Mouse (Mus musculus): ENCODE results near the gene Gm38655. TPM values are rescaled to one million over a fixed set of nuclear protein-coding genes. Genes with fewer than 3 reads are reported as not detected.

Gene Gm38655
- polyA plus RNA-seq, 1 experiment, result not detected

- WGBS, result 82% methylated on average over 3 of the region's 3 CpGs
Measured at GRCm38 (mm10) chr17:25215431-25215830, 40.2 kb upstream of the Gm38655 start.

GRCm38 (mm10) chr17:25211705-25212104, 36.4 kb upstream of the Gm38655 start:
- WGBS, result 73% methylated on average over 4 of the region's 4 CpGs
- TF ChIP-seq POLR2A (IDR thresholded peaks at IDR 0.05; ENCODE audit: borderline replicate concordance, control insufficient read depth, low read depth, low read length) (no peak), CTCF (IDR thresholded peaks at IDR 0.05; ENCODE audit: control insufficient read depth, insufficient read depth, low read length) (no peak)

More at GRCm38 (mm10) chr17:25215431-25215830, 40.2 kb upstream of the Gm38655 start:
- no peaks in the 10 kb centered on the region for H3K4me1 ChIP-seq (ENCODE audit: control insufficient read depth, insufficient read depth, low read length)
- no peak overlapping the region for H3K27ac ChIP-seq (ENCODE audit: control insufficient read depth, insufficient read depth, low read depth, low read length, poor library complexity)
- H3K4me3 ChIP-seq (replicated peaks; ENCODE audit: control insufficient read depth, low read depth, low read length), result no peak overlapping the region
- TF ChIP-seq CTCF (IDR thresholded peaks at IDR 0.05; ENCODE audit: control insufficient read depth, insufficient read depth, low read length), result no peak
- TF ChIP-seq POLR2A (IDR thresholded peaks at IDR 0.05; ENCODE audit: borderline replicate concordance, control insufficient read depth, low read depth, low read length), result no peak

GRCm38 (mm10) chr17:25210680-25211466, 35.6 kb upstream of the Gm38655 start:
- Histone ChIP-seq H3K4me3 (replicated peaks; ENCODE audit: control insufficient read depth, low read depth, low read length) (no peak overlapping the region), H3K4me1 (ENCODE audit: control insufficient read depth, insufficient read depth, low read length) (no peaks in the 10 kb centered on the region), H3K27ac (ENCODE audit: control insufficient read depth, insufficient read depth, low read depth, low read length, poor library complexity) (no peak overlapping the region)
- TF ChIP-seq CTCF (IDR thresholded peaks at IDR 0.05; ENCODE audit: control insufficient read depth, insufficient read depth, low read length) (no peak), POLR2A (IDR thresholded peaks at IDR 0.05; ENCODE audit: borderline replicate concordance, control insufficient read depth, low read depth, low read length) (no peak)
- WGBS, result 46% methylated on average over 15 of the region's 15 CpGs

More at GRCm38 (mm10) chr17:25211705-25212104, 36.4 kb upstream of the Gm38655 start:
- H3K4me1 ChIP-seq (ENCODE audit: control insufficient read depth, insufficient read depth, low read length), result no peaks in the 10 kb centered on the region
- no peak overlapping the region for H3K27ac ChIP-seq (ENCODE audit: control insufficient read depth, insufficient read depth, low read depth, low read length, poor library complexity)
- H3K4me3 ChIP-seq (replicated peaks; ENCODE audit: control insufficient read depth, low read depth, low read length), result no peak overlapping the region

- no peak overlapping the region for H3K27ac ChIP-seq (ENCODE audit: control insufficient read depth, insufficient read depth, low read depth, low read length, poor library complexity)
- H3K4me1 ChIP-seq (ENCODE audit: control insufficient read depth, insufficient read depth, low read length), result no peaks in the 10 kb centered on the region
- no peak overlapping the region for H3K4me3 ChIP-seq (replicated peaks; ENCODE audit: control insufficient read depth, low read depth, low read length)
- WGBS, result 83% methylated on average over 4 of the region's 4 CpGs
- TF ChIP-seq CTCF (IDR thresholded peaks at IDR 0.05; ENCODE audit: control insufficient read depth, insufficient read depth, low read length), result no peak
- TF ChIP-seq POLR2A (IDR thresholded peaks at IDR 0.05; ENCODE audit: borderline replicate concordance, control insufficient read depth, low read depth, low read length), result no peak
Measured at GRCm38 (mm10) chr17:25210006-25210405, 34.7 kb upstream of the Gm38655 start.

GRCm38 (mm10) chr17:25202401-25202800, 27.1 kb upstream of the Gm38655 start:
- Histone ChIP-seq H3K4me1 (ENCODE audit: control insufficient read depth, insufficient read depth, low read length) (no peaks in the 10 kb centered on the region), H3K27ac (ENCODE audit: control insufficient read depth, insufficient read depth, low read depth, low read length, poor library complexity) (no peak overlapping the region), H3K4me3 (replicated peaks; ENCODE audit: control insufficient read depth, low read depth, low read length) (no peak overlapping the region)
- TF ChIP-seq POLR2A (IDR thresholded peaks at IDR 0.05; ENCODE audit: borderline replicate concordance, control insufficient read depth, low read depth, low read length), result no peak
- no peak for TF ChIP-seq CTCF (IDR thresholded peaks at IDR 0.05; ENCODE audit: control insufficient read depth, insufficient read depth, low read length)
- WGBS, result 82% methylated on average over 4 of the region's 4 CpGs

- Histone ChIP-seq H3K27ac (ENCODE audit: control insufficient read depth, insufficient read depth, low read depth, low read length, poor library complexity) (no peak overlapping the region), H3K4me1 (ENCODE audit: control insufficient read depth, insufficient read depth, low read length) (peaks cover 3% of the 10 kb centered on the region), H3K4me3 (replicated peaks; ENCODE audit: control insufficient read depth, low read depth, low read length) (peak overlapping the region; percentile 80)
- TF ChIP-seq POLR2A (IDR thresholded peaks at IDR 0.05; ENCODE audit: borderline replicate concordance, control insufficient read depth, low read depth, low read length) (no peak), CTCF (IDR thresholded peaks at IDR 0.05; ENCODE audit: control insufficient read depth, insufficient read depth, low read length) (no peak)
- WGBS, result 6% methylated on average over 13 of the region's 16 CpGs
Measured at GRCm38 (mm10) chr17:25189091-25189490, 13.8 kb upstream of the Gm38655 start.

GRCm38 (mm10) chr17:25188150-25189031, 13.1 kb upstream of the Gm38655 start, which contains the start of gene Unkl:
TSS of gene Unkl (plus strand) at chr17:25188397.
- peak within 1 kb of the TSS; percentile 80 for H3K4me3 ChIP-seq (replicated peaks; ENCODE audit: control insufficient read depth, low read depth, low read length)
- peaks cover 3% of the 10 kb centered on the region for H3K4me1 ChIP-seq (ENCODE audit: control insufficient read depth, insufficient read depth, low read length)
- under 1% methylated on average over 104 of the region's 104 CpGs for WGBS
- TF ChIP-seq CTCF (IDR thresholded peaks at IDR 0.05; ENCODE audit: control insufficient read depth, insufficient read depth, low read length) (no peak), POLR2A (IDR thresholded peaks at IDR 0.05; ENCODE audit: borderline replicate concordance, control insufficient read depth, low read depth, low read length) (peak; percentile 20; the same call in 1 of the 2 replicates)
- H3K27ac ChIP-seq (ENCODE audit: control insufficient read depth, insufficient read depth, low read depth, low read length, poor library complexity), result peak within 1 kb of the TSS; percentile 73; the same call in 1 of the 2 replicates

GRCm38 (mm10) chr17:25187784-25188149, 12.5 kb upstream of the Gm38655 start:
- Histone ChIP-seq H3K4me1 (ENCODE audit: control insufficient read depth, insufficient read depth, low read length) (peaks cover 3% of the 10 kb centered on the region), H3K27ac (ENCODE audit: control insufficient read depth, insufficient read depth, low read depth, low read length, poor library complexity) (no peak overlapping the region), H3K4me3 (replicated peaks; ENCODE audit: control insufficient read depth, low read depth, low read length) (peak overlapping the region; percentile 80)
- WGBS, result 20% methylated on average over 11 of the region's 11 CpGs
- TF ChIP-seq POLR2A (IDR thresholded peaks at IDR 0.05; ENCODE audit: borderline replicate concordance, control insufficient read depth, low read depth, low read length) (no peak), CTCF (IDR thresholded peaks at IDR 0.05; ENCODE audit: control insufficient read depth, insufficient read depth, low read length) (no peak)
